Mouse (Mus musculus): ENCODE measurements around the gene Gm11596. TPM values are rescaled to one million over a fixed set of nuclear protein-coding genes. Genes with fewer than 3 reads are reported as not detected.

Gm11596 gene
- not detected for total RNA-seq (2023)

GRCm38 (mm10) chr11:99793367-99793766, at the start of gene Gm11596:
TSS of gene Gm11596 (minus strand) at chr11:99793467.

DNA sequence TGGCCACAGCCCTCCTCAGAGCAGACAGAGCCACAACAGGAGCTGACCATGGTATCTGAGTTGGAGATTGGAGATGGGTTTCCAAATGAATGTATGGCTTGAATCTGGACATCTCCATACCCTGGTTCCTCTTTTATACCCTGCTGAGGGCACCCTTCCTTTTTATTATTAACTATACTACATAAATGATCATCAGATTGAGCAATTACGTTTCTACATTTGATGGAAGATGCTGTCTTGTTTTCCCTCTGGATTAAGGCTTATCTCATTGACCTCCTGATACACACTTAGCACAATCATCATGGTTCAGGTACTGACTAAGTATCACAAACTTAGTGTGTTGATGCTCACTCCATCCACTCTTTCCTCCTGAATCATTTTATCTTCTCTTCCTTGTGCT, 44.7 kb upstream of the Gm11596 start, which contains the start of gene 2300003K06Rik:
Gene 2300003K06Rik (minus strand): TSS at position 101 of the 400 bp plus-strand sequence.

DNA sequence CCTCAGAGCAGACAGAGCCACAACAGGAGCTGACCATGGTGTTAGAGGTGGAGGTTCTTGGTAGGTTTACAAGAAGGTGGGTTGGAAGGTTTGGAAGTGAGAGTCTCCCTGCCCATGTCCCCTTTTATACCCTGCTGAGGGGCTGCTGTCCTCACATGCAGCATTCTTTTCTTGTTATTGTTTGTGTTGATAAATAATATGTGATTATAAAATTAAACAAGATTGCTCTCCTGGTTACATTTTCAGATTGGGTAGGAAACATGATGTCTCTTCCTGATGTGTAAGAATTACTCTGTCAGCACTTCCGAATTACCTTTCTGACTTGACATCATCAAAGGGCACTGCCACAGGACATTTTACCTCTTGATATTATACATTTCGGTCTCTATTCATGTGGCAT, 22.3 kb upstream of the Gm11596 start, which contains the start of gene Gm11564:
Gene Gm11564 (minus strand): TSS at position 101 of the 400 bp plus-strand sequence.

DNA sequence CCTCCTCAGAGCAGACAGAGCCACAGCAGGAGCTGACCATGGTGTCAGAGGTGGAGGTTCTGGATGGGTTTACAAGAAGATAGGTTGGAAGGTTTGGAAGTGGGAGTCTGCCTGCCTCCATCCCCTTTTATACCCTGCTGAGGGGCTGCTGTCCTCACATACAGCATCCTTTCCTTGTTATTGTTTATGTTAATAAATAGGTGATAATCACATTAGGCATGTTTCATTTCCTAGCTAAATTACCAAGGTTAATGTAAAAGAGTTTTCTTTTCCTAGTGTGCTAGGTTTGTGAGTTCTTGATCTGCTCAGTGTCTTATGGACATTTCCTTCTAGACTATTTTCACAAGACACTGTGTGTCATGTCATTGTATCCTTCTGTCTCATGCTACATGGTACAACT, 16.5 kb upstream of the Gm11596 start, which contains the start of gene Krtap4-13:
Gene Krtap4-13 (minus strand): TSS at position 101 of the 400 bp plus-strand sequence.

GRCm38 (mm10) chr11:99804346-99804745, 11.1 kb upstream of the Gm11596 start, which contains the start of gene Gm11554:
TSS of gene Gm11554 (minus strand) at chr11:99804446.

DNA sequence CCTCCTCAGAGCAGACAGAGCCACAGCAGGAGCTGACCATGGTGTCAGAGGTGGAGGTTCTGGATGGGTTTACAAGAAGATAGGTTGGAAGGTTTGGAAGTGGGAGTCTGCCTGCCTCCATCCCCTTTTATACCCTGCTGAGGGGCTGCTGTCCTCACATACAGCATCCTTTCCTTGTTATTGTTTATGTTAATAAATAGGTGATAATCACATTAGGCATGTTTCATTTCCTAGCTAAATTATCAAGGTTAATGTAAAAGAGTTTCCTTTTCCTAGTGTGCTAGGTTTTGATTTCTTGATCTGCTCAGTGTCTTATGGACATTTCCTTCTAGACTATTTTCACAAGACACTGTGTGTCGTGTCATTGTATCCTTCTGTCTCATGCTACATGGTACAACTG, 5.6 kb upstream of the Gm11596 start, which contains the start of gene Gm11569:
Gene Gm11569 (minus strand): TSS at position 101 of the 400 bp plus-strand sequence.

DNA sequence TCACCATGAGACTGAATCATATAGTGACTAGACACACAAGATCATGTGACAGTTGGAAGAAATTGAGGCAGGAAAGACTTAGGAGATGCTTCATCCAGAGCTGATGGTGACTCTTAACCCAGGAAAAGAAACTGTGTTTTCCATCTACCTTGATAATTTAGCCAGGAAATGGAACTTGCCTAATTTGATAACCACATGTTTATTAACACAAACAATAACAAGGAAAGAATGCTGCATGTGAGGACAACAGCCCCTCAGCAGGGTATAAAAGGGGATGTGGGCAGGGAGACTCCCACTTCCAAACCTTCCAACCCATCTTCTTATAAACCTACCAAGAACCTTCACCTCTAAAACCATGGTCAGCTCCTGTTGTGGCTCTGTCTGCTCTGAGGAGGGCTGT, 8.4 kb downstream of the Gm11596 start, which contains the start of gene Krtap4-9:
Gene Krtap4-9 (plus strand): TSS at position 301 of the 400 bp plus-strand sequence.

GRCm38 (mm10) chr11:99780604-99781003, 12.7 kb downstream of the Gm11596 start, which contains the start of gene Krtap4-8:
TSS of gene Krtap4-8 (minus strand) at chr11:99780704.

DNA sequence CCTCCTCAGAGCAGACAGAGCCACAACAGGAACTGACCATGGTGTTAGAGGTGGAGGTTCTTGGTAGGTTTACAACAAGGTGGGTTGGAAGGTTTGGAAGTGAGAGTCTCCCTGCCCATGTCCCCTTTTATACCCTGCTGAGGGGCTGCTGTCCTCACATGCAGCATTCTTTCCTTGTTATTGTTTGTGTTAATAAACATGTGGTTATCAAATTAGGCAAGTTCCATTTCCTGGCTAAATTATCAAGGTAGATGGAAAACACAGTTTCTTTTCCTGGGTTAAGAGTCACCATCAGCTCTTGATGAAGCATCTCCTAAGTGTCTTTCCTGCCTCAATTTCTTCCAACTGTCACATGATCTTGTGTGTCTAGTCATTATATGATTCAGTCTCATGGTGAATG, 20.5 kb downstream of the Gm11596 start, which contains the start of gene Gm11595:
Gene Gm11595 (minus strand): TSS at position 101 of the 400 bp plus-strand sequence.

Other genes with a start within 250 kb of the Gm11596 start
- not detected for gene Krtap3-3, start 242.6 kb downstream of the Gm11596 start, total RNA-seq (2023)
- not detected for gene Krtap3-2, start 236.6 kb downstream of the Gm11596 start, total RNA-seq (2023)
- not detected for gene Gm11939, start 234.0 kb downstream of the Gm11596 start, total RNA-seq (2023)
- not detected for gene Krtap3-1, start 226.8 kb downstream of the Gm11596 start, total RNA-seq (2023)
- not detected for gene Krtap1-5, start 212.5 kb downstream of the Gm11596 start, total RNA-seq (2023)
- not detected for gene Krtap1-4, start 209.8 kb downstream of the Gm11596 start, total RNA-seq (2023)
- not detected for gene Krtap1-3, start 202.1 kb downstream of the Gm11596 start, total RNA-seq (2023)
- not detected for gene Krtap9-3, start 195.4 kb downstream of the Gm11596 start, total RNA-seq (2023)
- not detected for gene Gm11938, start 190.2 kb downstream of the Gm11596 start, total RNA-seq (2023)
- gene Gm11937, start 183.3 kb downstream of the Gm11596 start, total RNA-seq (2023), result not detected
- not detected for gene Krtap2-4, start 178.6 kb downstream of the Gm11596 start, total RNA-seq (2023)
- not detected for gene Gm11562, start 173.0 kb downstream of the Gm11596 start, total RNA-seq (2023)
- not detected for gene Krtap4-1, start 165.2 kb downstream of the Gm11596 start, total RNA-seq (2023)
- not detected for gene Krtap4-2, start 158.4 kb downstream of the Gm11596 start, total RNA-seq (2023)
- gene Krtap4-7, start 149.4 kb downstream of the Gm11596 start, total RNA-seq (2023), result not detected
- gene Gm11555, start 143.2 kb downstream of the Gm11596 start, total RNA-seq (2023), result not detected
- gene Gm11563, start 134.5 kb downstream of the Gm11596 start, total RNA-seq (2023), result not detected
- not detected for gene Krtap4-6, start 127.5 kb downstream of the Gm11596 start, total RNA-seq (2023)
- not detected for gene Gm14190, start 102.7 kb downstream of the Gm11596 start, total RNA-seq (2023)
- not detected for gene Gm14180, start 59.2 kb downstream of the Gm11596 start, total RNA-seq (2023)
- not detected for gene Gm11595, start 20.6 kb downstream of the Gm11596 start, total RNA-seq (2023)
- gene Krtap4-8, start 12.8 kb downstream of the Gm11596 start, total RNA-seq (2023), result not detected
- not detected for gene Krtap4-9, start 8.3 kb downstream of the Gm11596 start, total RNA-seq (2023)
- gene Gm11569, start 5.5 kb upstream of the Gm11596 start, total RNA-seq (2023), result not detected
- not detected for gene Gm11554, start 11.0 kb upstream of the Gm11596 start, total RNA-seq (2023)
- not detected for gene Krtap4-13, start 16.4 kb upstream of the Gm11596 start, total RNA-seq (2023)
- not detected for gene Gm11564, start 22.2 kb upstream of the Gm11596 start, total RNA-seq (2023)
- gene 2300003K06Rik, start 44.6 kb upstream of the Gm11596 start, total RNA-seq (2023), result not detected
- gene Krtap4-16, start 58.1 kb upstream of the Gm11596 start, total RNA-seq (2023), result not detected
- gene Gm11568, start 64.5 kb upstream of the Gm11596 start, total RNA-seq (2023), result not detected
- not detected for gene Gm11559, start 71.0 kb upstream of the Gm11596 start, total RNA-seq (2023)
- gene Krtap9-1, start 79.9 kb upstream of the Gm11596 start, total RNA-seq (2023), result not detected
- not detected for gene Gm11567, start 85.7 kb upstream of the Gm11596 start, total RNA-seq (2023)
- not detected for gene Krtap31-1, start 114.5 kb upstream of the Gm11596 start, total RNA-seq (2023)
- gene Gm11565, start 121.3 kb upstream of the Gm11596 start, total RNA-seq (2023), result not detected
- gene Krtap31-2, start 142.8 kb upstream of the Gm11596 start, total RNA-seq (2023), result not detected
- gene Krtap9-5, start 155.0 kb upstream of the Gm11596 start, total RNA-seq (2023), result not detected
- gene Krtap29-1, start 185.6 kb upstream of the Gm11596 start, total RNA-seq (2023), result not detected
- not detected for gene Krtap16-1, start 193.1 kb upstream of the Gm11596 start, total RNA-seq (2023)
- gene Krtap17-1, start 200.5 kb upstream of the Gm11596 start, total RNA-seq (2023), result not detected
- gene Krt33a, start 222.7 kb upstream of the Gm11596 start, total RNA-seq (2023), result not detected
- gene Krt33b, start 236.4 kb upstream of the Gm11596 start, total RNA-seq (2023), result not detected
- not detected for gene Krt34, start 248.1 kb upstream of the Gm11596 start, total RNA-seq (2023)